Mouse (Mus musculus): ENCODE measurements at regions not wholly inside any gene's neighbourhood (a gene's known extent, or its start where the extent isn't known, plus 50 kb on each side); places are given as distances from the start of the nearest gene placed in this dataset.
"Not testable (repeated sequence)": the region's sequence is repeated elsewhere in the genome, so short reads cannot be mapped to it uniquely, and the experiment has no call there.

DNA sequence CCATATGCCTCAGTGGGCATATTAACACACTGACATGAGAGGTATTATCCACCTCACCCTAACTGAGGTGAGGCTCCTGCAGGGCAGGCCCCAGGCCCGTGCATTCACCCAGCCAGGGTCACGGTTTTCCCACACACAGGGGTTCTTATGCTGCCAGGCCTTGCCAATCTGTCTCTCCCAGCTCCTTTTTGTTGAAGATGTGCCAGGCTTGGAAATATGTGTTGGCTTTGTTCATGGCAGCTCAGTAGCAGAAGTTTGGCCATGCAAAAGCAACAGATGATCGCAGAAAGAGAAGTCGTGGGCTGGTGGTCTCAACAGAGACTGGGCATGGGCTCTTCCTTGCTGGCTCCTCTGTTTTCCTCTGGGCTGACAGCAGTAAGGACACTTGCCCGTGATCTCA lies 238.0 kb downstream of the Glrx3 start:
- H3K4me3 ChIP-seq, result no peak overlapping the region
- no peak for TF ChIP-seq CTCF (conservative IDR thresholded peaks at IDR 0.05)
- peak; percentile 1 to 18 for DNase-seq (ENCODE audit: low spot score in 2 of 2)
- peak overlapping the region; percentile 0; the same call in 1 of the 2 replicates for H3K27ac ChIP-seq

DNA sequence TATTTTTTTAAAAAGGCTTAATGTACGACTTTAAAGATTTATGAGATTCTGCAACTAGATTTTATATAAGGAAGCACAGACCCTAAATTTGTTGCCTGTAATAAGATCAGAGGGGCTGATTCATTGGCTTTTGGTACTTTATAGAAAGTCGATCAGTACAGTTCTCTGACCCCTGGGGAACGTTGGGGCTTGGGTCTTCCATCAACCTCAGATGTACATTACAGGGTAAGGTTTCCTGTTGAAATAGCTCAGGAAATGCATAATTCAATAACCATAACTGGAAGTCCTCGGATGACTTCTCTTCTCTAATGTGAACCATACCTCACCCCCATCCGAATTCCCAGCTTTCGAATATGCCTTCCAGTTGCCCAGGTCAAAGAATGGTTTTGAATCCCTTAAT lies 247.4 kb downstream of the Glrx3 start:
- Histone ChIP-seq H3K27ac (no peak overlapping the region), H3K4me3 (no peak overlapping the region)
- no peak for DNase-seq (ENCODE audit: low spot score in 2 of 2)
- TF ChIP-seq CTCF (conservative IDR thresholded peaks at IDR 0.05), result no peak

DNA sequence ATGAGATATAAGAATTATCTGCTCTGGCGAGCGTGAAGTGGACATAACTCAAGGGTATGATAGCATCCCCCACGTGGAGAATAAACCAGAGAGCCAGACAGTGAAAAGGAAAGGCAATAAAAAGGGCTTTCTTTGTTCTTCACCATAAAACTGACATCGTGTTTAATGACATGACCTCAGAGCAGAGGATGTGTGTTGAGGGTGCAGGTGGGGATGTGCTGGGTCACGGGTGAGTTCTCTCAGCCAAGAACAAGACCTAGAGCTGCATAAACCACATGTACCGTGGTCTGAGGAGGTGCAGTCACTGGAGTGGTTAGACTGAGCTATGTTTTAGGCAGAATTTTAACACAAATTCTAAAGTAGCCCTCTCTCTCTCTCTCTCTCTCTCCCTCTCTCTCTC lies 247.9 kb downstream of the Glrx3 start:
- no peak for DNase-seq (ENCODE audit: low spot score in 2 of 2)
- TF ChIP-seq CTCF (conservative IDR thresholded peaks at IDR 0.05), result no peak
- no peak overlapping the region for H3K27ac ChIP-seq
- H3K4me3 ChIP-seq, result no peak overlapping the region

DNA sequence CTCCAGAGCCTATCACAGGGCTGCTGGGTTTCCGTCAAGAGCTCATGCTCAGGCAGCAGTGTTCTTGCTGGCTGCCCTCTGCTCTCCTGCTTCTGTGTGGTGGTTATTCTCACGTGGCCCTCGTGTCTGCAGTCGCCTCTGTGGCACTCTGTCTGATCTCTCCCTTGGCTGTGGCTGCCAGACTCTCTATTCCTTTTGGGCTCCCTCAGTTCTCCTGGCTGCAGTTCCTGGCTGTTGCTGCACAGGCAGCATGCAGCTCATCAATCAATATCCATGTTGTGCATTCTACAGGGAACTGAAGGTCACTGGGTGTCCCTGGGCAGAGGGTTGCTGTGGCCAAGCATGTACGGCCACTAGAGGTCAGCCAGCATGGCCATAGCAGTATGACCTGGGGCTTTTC lies 259.4 kb downstream of the Glrx3 start:
- H3K27ac ChIP-seq, result no peak overlapping the region
- H3K4me3 ChIP-seq, result no peak overlapping the region
- DNase-seq (ENCODE audit: low spot score in 2 of 2), result no peak
- TF ChIP-seq CTCF (conservative IDR thresholded peaks at IDR 0.05), result peak; percentile 36

DNA sequence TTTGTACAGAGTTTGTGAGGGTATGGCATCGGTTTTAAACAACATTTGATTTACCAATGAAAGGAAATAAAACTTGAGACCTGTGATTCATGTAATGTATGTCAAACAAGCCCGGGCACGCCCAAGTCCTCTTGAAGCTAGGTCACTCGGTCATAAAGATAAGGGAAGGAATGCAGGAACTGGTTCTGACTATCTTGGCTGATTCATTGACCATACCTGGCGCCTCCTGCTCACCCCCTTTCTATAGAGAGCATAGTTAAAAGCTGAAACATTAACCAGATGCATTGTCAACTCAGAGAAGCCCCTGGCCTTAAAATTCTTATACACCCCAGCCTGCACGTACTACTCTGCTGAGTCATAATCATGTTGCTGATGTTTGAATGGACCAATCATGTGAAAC lies 261.1 kb downstream of the Glrx3 start:
- not testable (repeated sequence) for DNase-seq (ENCODE audit: low spot score in 2 of 2); H3K4me3 ChIP-seq; H3K27ac ChIP-seq

DNA sequence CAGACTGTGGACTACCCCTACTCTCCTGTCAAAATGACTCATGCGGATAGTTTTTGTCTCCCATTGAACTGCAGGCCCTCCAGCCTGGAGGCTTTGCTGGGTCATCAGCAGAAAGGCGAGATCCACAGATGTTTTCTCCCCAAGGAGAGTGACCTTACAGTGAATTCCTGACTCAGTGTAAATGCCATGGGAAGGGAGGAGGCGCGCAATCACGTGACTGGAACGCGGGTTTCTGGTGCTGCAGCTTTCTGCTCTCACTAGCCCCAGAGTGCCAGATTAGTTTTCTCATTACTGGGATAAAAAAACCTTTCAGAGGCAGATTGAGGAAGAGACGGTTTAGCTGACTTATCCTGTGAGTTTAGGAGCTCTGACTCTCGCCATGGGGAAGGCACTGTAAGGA lies 275.4 kb downstream of the Glrx3 start:
- Histone ChIP-seq H3K27ac (no peak overlapping the region), H3K4me3 (no peak overlapping the region)
- DNase-seq (ENCODE audit: low spot score in 2 of 2), result no peak
- no peak for TF ChIP-seq CTCF (conservative IDR thresholded peaks at IDR 0.05)

DNA sequence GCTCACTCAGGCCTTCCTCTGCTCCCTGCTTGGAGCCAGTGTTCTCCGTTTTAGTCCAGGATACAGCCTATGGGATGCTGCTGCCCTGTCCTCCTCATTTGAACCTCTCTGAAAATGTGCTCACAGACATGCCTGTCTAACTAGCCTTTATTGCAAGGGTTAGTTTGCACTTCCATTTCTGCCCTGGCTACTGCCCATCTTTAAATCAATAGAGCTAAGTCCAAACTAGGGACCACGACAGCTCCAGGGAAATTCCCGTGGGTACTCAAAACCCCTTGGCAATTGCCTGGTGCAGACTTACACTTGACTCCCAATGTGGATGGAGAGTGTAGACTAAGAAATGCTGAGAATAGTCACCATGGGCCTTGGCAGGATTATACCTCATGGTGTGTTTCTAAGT lies 276.4 kb downstream of the Glrx3 start:
- TF ChIP-seq CTCF (conservative IDR thresholded peaks at IDR 0.05), result no peak
- no peak for DNase-seq (ENCODE audit: low spot score in 2 of 2)
- no peak overlapping the region for H3K27ac ChIP-seq
- H3K4me3 ChIP-seq, result no peak overlapping the region

DNA sequence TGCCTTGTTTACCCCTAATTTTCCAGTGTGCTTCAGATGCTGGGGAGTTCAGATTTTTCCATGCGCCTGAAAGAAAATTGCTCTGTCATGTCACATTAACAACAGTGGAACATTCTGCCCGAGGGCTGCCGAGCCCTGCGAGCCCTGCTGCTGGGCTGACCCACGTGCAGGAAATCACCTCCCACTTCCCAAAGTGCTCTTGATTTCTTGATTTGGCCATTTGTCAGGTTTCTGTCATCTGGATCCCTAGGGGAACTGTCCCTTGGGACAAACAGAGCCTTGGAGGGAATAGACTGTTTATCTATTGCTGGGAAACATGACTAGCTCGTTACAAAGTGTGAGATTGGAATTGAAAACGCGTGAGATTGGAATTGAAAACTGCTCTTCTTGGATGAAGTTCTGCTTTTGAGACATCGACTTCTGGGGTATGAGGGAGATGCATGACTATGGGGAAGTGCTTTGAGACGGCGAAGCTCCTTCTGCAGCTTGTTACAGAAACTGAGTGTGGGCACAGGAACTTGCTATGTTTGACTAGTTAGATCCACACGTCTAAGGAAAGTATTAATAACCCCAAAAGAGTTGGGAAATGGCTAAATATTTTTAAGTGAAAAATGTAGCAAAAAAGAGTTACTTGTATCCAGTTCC lies 277.0 kb downstream of the Glrx3 start:
- no peak overlapping the region for H3K27ac ChIP-seq
- no peak overlapping the region for H3K4me3 ChIP-seq
- no peak for TF ChIP-seq CTCF (conservative IDR thresholded peaks at IDR 0.05)
- no peak for DNase-seq (ENCODE audit: low spot score in 2 of 2)

DNA sequence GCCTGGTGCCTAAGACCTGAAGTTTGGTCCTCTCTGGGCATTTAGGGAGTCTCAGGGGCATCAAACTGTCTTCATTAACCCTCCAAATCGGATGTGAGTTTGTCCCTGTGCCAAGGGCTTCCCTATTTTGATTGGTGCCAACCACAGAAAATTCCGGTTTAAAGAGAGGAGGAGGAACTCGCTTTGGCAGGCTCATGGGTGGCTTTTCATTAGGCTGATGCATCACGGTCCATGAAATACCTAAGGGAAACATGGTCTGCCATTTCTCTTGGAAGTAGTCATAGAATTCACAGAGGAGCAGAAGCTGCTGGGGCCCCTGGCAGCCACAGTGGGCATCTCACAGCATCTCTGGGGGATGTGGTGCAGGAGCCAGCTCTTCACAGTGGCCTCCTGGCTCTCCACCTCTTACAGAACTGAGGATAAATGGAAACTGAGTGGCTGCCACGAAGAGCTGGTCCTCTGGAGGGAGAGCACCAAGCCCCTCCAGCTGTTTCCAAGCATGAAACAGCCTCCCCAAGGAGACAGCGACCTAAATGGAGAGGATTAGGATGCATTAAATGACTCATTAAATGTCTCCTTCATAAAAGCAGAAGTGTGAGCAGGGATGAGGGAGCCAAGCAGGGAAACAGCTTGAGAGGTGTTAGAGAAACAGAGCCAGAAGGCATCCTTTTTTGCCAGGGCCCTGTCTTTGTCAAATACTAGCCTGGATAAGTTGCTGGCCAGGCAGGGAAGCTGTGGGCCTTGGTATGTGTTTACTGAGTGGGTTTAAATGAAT lies 277.9 kb downstream of the Glrx3 start:
- no peak overlapping the region for H3K4me3 ChIP-seq
- TF ChIP-seq CTCF (conservative IDR thresholded peaks at IDR 0.05), result no peak
- H3K27ac ChIP-seq, result no peak overlapping the region
- peak in 1 of 2 experiments; percentile 3 for DNase-seq (ENCODE audit: low spot score in 2 of 2)

DNA sequence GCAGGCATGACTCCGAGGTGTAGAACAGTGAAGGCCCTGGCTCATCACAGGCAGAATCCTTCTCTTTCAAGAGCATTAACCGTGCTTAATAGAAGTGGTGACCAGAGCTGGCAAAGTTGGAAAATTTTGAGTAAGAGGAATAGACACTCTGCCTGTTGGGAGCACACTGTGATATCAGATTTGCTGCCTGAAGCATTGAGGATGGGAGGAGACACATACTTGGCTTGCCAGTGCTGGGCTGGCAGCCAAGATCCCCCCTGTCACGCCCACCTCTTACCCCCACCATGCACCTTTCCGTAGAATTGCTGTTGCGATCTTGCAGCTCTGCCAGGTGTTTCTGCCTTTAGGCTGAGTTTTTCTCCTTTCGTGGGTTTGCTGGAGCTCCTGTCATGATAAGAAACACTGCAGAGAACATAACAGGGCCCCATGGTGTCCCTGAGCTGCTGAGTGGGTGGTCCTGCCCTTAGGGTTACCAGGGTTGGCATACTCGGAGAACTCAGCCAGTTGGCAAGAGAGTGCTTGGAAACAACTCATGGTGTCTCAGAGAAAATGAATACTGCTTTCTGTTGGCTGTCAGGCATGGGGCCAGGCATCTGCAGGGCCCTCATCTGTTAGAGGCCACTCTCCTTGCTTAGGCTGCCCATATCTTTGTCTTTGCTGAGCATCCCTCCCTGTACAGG lies 286.1 kb downstream of the Glrx3 start:
- Histone ChIP-seq H3K27ac (no peak overlapping the region), H3K4me3 (no peak overlapping the region)
- TF ChIP-seq CTCF (conservative IDR thresholded peaks at IDR 0.05), result no peak
- DNase-seq (ENCODE audit: low spot score in 2 of 2), result no peak

DNA sequence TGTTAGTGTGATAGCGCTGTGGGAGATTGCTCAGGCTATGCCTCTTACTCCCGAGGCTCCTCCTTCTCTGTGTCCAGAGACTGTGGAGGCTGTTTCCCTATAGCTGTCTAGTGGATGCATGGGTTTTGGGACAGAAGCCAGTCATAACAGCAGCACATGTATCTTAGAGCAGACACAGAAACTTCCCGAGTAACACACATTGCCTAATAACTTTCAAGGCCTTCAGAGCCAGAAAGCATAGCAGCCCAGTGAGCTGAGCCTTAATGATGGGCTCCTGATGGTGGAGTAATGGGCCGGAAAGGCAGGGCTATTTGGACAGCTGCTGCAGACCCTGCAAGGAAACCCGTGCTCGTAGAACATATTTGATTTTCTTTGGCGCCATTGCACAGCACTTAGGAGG lies 288.6 kb downstream of the Glrx3 start:
- H3K27ac ChIP-seq, result no peak overlapping the region
- DNase-seq (ENCODE audit: low spot score in 2 of 2), result no peak
- TF ChIP-seq CTCF (conservative IDR thresholded peaks at IDR 0.05), result no peak
- no peak overlapping the region for H3K4me3 ChIP-seq

DNA sequence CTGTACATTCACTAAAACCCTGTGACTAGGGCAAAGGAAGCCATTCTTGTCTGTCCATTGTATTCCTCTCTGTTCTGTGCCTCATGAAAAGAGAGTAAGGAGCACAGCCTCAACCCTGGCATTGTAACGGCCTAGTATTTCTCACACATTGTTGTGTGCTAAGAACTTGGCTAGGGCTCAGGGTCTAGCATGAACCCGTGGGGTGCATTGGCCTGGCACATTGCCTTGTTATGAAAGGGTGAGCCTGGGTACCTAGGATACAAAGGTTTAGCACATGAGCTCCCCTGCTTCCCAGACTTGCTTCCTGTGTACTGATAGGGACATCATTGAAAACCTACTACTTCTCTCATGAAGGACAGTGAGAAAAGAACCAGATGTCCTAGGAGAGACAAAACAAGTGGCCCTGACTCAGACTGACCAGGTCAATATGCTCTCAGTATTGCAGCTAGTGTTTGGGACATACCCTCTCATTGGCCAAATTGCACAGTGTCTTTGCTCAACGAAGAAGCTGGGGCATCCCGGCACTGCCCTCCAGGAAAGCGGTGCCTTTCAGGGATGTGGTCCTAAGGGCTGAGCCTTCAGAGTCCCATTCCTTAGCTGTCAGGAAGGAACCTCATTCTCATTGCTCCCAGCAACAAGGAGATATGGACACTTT lies 298.6 kb downstream of the Glrx3 start:
- no peak for DNase-seq (ENCODE audit: low spot score in 2 of 2)
- Histone ChIP-seq H3K27ac (no peak overlapping the region), H3K4me3 (no peak overlapping the region)
- TF ChIP-seq CTCF (conservative IDR thresholded peaks at IDR 0.05), result no peak

DNA sequence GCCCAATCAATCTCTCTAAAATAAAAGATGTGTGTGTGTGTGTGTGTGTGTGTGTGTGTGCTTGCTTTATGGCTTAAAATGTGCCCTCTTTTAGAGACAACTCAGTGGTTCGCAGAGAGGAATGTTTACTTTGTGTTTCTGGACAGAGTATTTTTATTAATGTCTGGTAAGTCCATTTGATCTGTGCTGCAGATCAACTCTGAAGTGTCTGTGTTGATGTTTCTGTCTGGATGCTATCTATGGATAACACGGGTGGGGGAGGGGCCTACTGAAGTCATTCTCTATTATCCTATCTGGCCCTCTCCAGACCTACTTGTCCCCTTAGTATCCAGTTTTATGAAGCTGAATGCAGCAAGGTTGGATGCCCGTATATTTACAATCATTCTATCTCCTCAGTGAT lies 304.3 kb downstream of the Glrx3 start:
- TF ChIP-seq CTCF (conservative IDR thresholded peaks at IDR 0.05), result no peak
- Histone ChIP-seq H3K27ac (no peak overlapping the region), H3K4me3 (no peak overlapping the region)
- no peak for DNase-seq (ENCODE audit: low spot score in 2 of 2)
